Mouse (Mus musculus) kidney, embryonic 14.5 days (tissue): ENCODE results near the gene Gm43951. TPM values are rescaled to one million over a fixed set of nuclear protein-coding genes. Genes with fewer than 3 reads are reported as not detected.
A peak's percentile ranks its signal among the peaks of the same experiment; 100 is the strongest.

Source experiments
- ATAC-seq: fragments of 200-750 bp; cut with Nextera tagmentation; 2 replicates; pipeline ENCODE4 v1.8.0; 2017; ENCODE audit warnings: moderate number of reproducible peaks, mild to moderate bottlenecking, moderate TSS enrichment, moderate library complexity; ENCODE audit not compliant: low FRiP score, low TSS enrichment
- H3K27ac ChIP-seq: fragments of 300-500 bp; sonication (generic); 2 replicates; pipeline ENCODE4 v1.5.1; 2014; ENCODE audit warnings: low read depth, mild to moderate bottlenecking, low read length, moderate library complexity, mixed read lengths
- H3K27me3 ChIP-seq: fragments of 300-500 bp; sonication (generic); 2 replicates; pipeline ENCODE4 v1.6.1; 2014; ENCODE audit warnings: mild to moderate bottlenecking, low read length; ENCODE audit not compliant: control insufficient read depth, insufficient read depth
- H3K36me3 ChIP-seq: fragments of 300-500 bp; sonication (generic); 2 replicates; pipeline ENCODE4 v1.6.1; 2014; ENCODE audit warnings: low read length, mixed read lengths; ENCODE audit not compliant: control insufficient read depth, insufficient read depth
- H3K4me1 ChIP-seq: fragments of 300-500 bp; sonication (generic); 2 replicates; pipeline ENCODE4 v1.6.1; 2014; ENCODE audit warnings: low read length, mixed read lengths; ENCODE audit not compliant: control insufficient read depth, insufficient read depth
- H3K4me2 ChIP-seq: fragments of 300-500 bp; sonication (generic); replicated peaks from 2 replicates; pipeline ENCODE4 v1.6.1; 2014; ENCODE audit warnings: low read depth, mild to moderate bottlenecking, low read length
- H3K4me3 ChIP-seq: fragments of 300-500 bp; sonication (generic); 2 replicates; pipeline ENCODE4 v1.5.1; 2014; ENCODE audit warnings: mild to moderate bottlenecking, low read length
- H3K9ac ChIP-seq: fragments of 300-500 bp; sonication (generic); 2 replicates; pipeline ENCODE4 v1.6.1; 2014; ENCODE audit warnings: low read depth, mild to moderate bottlenecking, low read length, moderate library complexity
- H3K9me3 ChIP-seq: fragments of 300-500 bp; sonication (generic); 2 replicates; pipeline ENCODE4 v1.6.1; 2016; ENCODE audit warnings: low read length; ENCODE audit not compliant: control insufficient read depth
- WGBS: fragments of 180-500 bp; shearing (Covaris S2); extraction: QIAGEN DNeasy Blood & Tissue Kit; methylation state at CpG from one replicate; pipeline ENCODE4 v1.1.7; 2014; 5-methylcytosine and 5-hydroxymethylcytosine counted together
- polyA plus RNA-seq: library from polyadenylated mRNA; unstranded; fragments of >200 nt; fragmentation: Nextera tagmentation; extraction: Ambion mirVana; gene quantifications from 2 replicates; pipeline ENCODE4 v1.2.1, GENCODE M21; 2014

Gm43951 gene
- polyA plus RNA-seq, 1 experiment from 2014 or later = not detected

DNA sequence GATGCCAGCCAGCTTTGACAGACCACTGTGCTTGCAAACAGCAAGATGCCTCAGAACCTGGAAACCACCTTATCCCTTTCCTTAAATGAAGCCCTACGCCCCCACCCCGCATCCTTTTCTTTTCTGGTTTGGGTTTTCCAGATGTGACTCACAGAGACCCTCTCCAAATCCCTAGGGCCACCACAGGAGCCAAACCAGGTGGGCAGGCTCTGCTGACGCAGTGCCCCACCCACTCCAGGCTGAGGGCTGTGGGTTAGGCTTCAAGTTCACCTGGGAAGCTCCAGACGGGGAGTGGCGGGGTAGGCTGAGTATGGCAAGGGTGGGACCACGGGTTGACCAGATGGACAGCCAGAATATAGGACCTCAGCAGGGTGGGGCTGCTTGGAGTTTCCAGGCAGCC, 20.3 kb upstream of the Gm43951 start:
- H3K36me3 ChIP-seq = no peaks in the 10 kb centered on the region
- WGBS = 90% methylated on average over 6 of the region's 6 CpGs
- H3K9me3 ChIP-seq = no peaks in the 10 kb centered on the region
- no peak overlapping the region for H3K9ac ChIP-seq
- ATAC-seq = no peak
- no peaks in the 10 kb centered on the region for H3K27me3 ChIP-seq
- no peak overlapping the region for H3K4me3 ChIP-seq
- H3K4me1 ChIP-seq = no peaks in the 10 kb centered on the region
- no peak overlapping the region for H3K4me2 ChIP-seq
- no peak overlapping the region for H3K27ac ChIP-seq

DNA sequence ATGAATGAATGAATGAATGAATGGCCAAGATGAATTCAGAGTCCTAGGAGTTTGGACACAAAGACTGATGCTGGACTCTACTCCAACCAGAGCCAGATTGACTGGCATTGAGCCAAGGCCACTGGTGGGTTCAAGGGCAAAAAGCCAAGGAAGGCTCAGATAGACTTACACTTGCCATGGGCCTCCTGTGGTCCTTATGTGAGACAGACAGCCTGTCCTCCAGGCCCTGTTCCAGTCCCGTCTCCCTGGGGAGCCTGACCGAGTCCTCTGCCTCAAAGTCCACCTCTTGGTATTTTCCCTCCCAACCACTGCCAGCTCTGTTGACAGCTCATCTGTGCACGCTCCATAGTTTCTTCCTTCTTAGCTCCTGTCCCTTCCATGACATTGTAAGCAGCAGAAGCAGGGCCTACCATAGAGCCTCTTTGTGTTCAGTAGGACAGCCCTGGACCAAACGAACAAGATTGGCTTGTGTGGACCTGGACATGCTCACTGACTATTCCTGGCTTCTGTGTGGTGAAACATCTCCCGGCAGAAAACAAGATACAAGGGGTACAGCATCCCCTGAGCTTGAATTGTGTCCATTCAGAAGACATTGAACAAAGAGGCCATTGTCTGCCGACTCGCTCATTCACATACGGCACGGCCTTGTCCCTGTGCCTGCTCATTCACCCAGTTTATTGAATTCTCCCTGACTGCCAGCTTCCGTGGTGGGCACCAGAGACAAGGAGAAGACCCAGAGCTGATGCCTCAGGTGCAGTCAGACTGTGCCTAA, 19.6 kb upstream of the Gm43951 start:
- Histone ChIP-seq H3K4me3 (no peak overlapping the region), H3K4me2 (no peak overlapping the region), H3K4me1 (no peaks in the 10 kb centered on the region), H3K27ac (no peak overlapping the region), H3K27me3 (no peaks in the 10 kb centered on the region), H3K36me3 (no peaks in the 10 kb centered on the region), H3K9me3 (no peaks in the 10 kb centered on the region), H3K9ac (no peak overlapping the region)
- ATAC-seq = no peak
- WGBS = 84% methylated on average over 10 of the region's 10 CpGs

DNA sequence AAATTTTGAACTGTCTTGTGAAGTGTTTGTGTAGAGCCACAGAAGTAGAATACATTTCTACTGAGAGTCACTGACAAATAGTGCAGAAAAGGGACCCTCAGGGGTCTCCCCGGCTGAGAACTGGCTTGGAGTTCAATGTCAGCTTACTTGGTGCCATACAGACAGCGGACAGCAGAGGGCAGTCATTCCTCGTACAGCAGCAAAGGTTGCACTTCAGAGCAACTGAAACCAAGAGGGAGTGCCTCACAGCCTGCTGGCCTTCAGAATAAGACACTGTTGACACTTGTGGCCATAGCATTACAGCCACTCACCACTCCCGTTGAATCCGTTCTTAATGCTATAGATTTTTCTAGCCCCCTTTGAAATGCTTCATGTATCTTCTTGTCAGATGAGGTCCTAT, 18.2 kb upstream of the Gm43951 start:
- H3K36me3 ChIP-seq = no peaks in the 10 kb centered on the region
- H3K4me3 ChIP-seq = no peak overlapping the region
- no peaks in the 10 kb centered on the region for H3K27me3 ChIP-seq
- no peaks in the 10 kb centered on the region for H3K4me1 ChIP-seq
- no peak overlapping the region for H3K4me2 ChIP-seq
- peak; percentile 76; the same call in 1 of the 2 replicates for ATAC-seq
- no peak overlapping the region for H3K9ac ChIP-seq
- no peaks in the 10 kb centered on the region for H3K9me3 ChIP-seq
- WGBS = 15% methylated on average over 5 of the region's 5 CpGs
- no peak overlapping the region for H3K27ac ChIP-seq

DNA sequence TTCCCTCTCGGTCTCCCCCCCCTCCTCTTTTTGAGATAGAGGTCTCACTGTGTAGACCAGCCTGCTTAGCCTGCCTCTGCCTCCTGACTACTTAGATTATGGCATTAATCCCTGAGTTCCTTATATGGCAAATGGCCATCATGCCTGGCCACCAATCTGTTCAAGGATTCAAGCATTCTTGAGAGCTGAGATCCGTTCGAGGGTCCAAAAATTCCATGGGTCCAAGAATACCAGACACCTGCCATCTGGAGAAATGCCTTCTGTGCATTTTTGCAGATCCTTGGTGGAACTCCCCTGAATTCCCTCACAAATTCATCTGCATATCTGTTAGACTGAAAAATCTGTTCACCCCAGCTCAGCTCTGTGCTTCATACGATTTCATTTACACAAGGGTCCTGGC, 16.8 kb upstream of the Gm43951 start:
- Histone ChIP-seq H3K9me3 (no peaks in the 10 kb centered on the region), H3K4me3 (no peak overlapping the region), H3K27me3 (no peaks in the 10 kb centered on the region), H3K4me2 (no peak overlapping the region), H3K27ac (no peak overlapping the region), H3K9ac (no peak overlapping the region), H3K4me1 (no peaks in the 10 kb centered on the region), H3K36me3 (no peaks in the 10 kb centered on the region)
- no peak for ATAC-seq
- WGBS = 80% methylated on average over 4 of the region's 4 CpGs

DNA sequence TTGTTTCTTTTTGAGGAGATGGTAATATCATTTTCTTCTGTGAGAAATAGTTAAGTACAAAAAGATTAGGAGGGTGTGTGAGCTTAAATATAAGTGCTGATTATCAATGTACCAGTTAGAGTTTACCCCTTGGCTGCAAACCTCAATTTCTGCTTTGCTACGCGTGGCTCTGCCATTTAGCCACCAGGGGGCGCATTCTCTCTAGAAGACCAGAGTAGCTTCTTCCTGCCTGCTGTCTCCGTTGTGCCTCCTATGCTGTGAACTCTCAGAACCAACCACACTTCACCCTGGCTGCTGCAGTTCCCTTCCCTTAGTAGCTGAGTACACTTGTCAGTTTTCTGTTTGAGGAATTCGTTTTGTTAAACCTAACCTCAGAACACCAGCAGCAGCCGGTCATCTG, 14.6 kb upstream of the Gm43951 start:
- Histone ChIP-seq H3K36me3 (no peaks in the 10 kb centered on the region), H3K4me3 (no peak overlapping the region), H3K9me3 (no peaks in the 10 kb centered on the region), H3K4me1 (no peaks in the 10 kb centered on the region), H3K27me3 (no peaks in the 10 kb centered on the region), H3K4me2 (no peak overlapping the region), H3K27ac (no peak overlapping the region), H3K9ac (no peak overlapping the region)
- 17% methylated on average over 6 of the region's 6 CpGs for WGBS
- ATAC-seq = 0 out of 2 replicates have a peak, but pooled peaks have one; percentile 61

DNA sequence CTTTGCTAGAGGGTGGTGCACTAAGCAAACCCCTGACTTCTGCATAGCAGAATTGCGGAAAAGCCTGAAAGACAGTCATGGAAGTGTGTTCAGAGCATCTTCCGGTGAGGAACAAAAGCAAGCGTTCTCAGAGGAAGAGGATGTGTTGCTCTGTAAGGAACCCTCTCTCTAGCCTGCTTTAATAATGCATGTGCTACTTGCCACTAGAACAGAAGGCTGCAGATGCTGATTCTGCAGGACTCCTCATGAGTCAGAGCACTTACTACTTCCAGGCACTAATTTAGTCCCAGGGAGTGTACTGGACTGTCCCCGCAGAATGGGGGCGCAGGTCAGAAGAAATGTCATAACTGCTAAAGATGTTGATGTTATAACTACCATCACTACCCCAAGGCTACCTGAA, 10.5 kb upstream of the Gm43951 start:
- no peaks in the 10 kb centered on the region for H3K27me3 ChIP-seq
- H3K4me2 ChIP-seq = no peak overlapping the region

DNA sequence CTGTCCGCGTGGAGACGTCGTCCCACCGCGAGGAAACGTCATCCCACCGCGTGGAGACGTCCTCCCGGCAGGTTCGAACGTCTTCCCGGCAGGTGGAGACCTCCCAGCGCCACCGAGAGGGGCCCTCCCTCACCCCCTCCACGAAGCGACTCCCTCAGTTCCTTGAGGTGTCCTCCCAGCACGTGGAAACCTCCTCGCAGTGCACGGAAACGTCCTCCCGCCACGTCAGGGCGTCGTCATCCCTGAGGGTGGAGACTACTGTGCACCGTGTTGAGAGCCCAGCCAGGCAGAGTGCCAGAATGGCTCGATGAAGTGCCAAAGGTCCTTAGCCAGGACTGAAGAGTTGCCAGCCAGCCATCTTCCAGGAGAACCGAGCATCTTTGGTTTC, 8.8 kb upstream of the Gm43951 start, which contains the start of gene Med31:
Med31 (minus strand) TSS at position 183 of the 388 bp plus-strand sequence.
- Histone ChIP-seq H3K9ac (peak within 1 kb of the TSS; percentile 86), H3K4me2 (peak within 1 kb of the TSS; percentile 93), H3K4me3 (peak within 1 kb of the TSS; percentile 92), H3K36me3 (peaks cover 27% of the 10 kb centered on the region), H3K4me1 (no peaks in the 10 kb centered on the region), H3K27me3 (no peaks in the 10 kb centered on the region), H3K27ac (peak within 1 kb of the TSS; percentile 55; the same call in 1 of the 2 replicates), H3K9me3 (no peaks in the 10 kb centered on the region)
- WGBS = 2% methylated on average over 29 of the region's 29 CpGs
- peak; percentile 80 for ATAC-seq

More for the DNA sequence above, 10.5 kb upstream of the Gm43951 start:
- H3K36me3 ChIP-seq = peaks cover 10% of the 10 kb centered on the region
- no peak overlapping the region for H3K4me3 ChIP-seq
- no peaks in the 10 kb centered on the region for H3K9me3 ChIP-seq
- ATAC-seq = no peak
- no peak overlapping the region for H3K27ac ChIP-seq
- no peak overlapping the region for H3K9ac ChIP-seq
- no peaks in the 10 kb centered on the region for H3K4me1 ChIP-seq
- WGBS = 81% methylated on average over 5 of the region's 5 CpGs

DNA sequence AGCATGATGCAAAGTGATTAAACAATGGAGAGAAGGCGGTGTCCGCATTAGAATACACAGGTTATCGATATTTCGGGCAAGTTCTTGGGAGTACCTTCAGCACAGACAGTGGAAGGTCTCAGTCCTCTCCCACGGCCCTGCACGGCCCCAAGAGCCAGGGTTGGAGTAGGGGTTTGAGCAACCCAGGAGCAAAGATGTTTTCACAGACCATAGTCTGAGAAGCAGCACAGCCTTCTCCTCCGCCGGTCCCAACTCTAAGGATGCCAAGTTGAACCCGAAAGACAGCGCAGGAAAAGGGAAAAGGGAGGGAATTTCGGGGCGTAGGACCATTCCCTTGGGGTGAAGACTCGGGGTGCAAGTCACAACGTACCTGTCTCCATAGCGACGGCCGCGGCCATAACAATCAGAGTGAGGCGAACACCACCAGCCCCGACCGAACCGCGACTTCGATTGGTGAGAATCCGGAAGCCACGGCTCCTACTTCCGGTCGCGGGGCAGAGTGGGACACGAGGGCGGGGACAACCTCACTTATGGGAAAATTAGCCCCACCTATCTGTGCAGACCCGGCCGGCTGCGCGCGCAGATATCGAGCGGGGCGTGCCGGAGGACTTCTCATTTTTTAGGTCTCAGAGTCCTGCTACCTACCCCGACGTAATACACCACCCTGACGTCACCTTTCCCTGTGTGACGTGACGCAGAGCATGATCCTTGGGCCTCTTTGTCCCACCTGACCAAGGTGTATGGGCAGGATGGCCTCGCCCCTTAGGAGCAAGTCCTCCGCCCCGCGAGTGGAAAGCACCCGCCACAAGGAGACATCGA, 8.2 kb upstream of the Gm43951 start:
- Histone ChIP-seq H3K9ac (peak overlapping the region; percentile 86), H3K4me3 (peak overlapping the region; percentile 92), H3K27ac (peak overlapping the region; percentile 55; the same call in 1 of the 2 replicates), H3K4me2 (peak overlapping the region; percentile 93), H3K27me3 (no peaks in the 10 kb centered on the region), H3K36me3 (peaks cover 33% of the 10 kb centered on the region), H3K9me3 (no peaks in the 10 kb centered on the region), H3K4me1 (no peaks in the 10 kb centered on the region)
- ATAC-seq = peak; percentile 95
- 1% methylated on average over 51 of the region's 51 CpGs for WGBS
